25 mouse cellular contexts compared by ENCODE assay signal in genomic region chr16:66798204-66798603, GRCm38 (mm10).
DNase-seq lines count a peak whose midpoint lies in the region; ATAC-seq and TF ChIP-seq lines count a peak whose summit lies in the region.
"Had no signal": no experiment of that assay in that cellular context is flagged by ENCODE, and none has a peak within 500 bp of the region (broad histone marks: within the 10 kb centered on the region; RNA-seq: fewer than 3 reads in every experiment).

No protein-coding gene starts in this region.

- H3K4me3 ChIP-seq in forebrain, embryonic 14.5 days (ENCODE audit: low read depth, low read length) = no peak overlapping the region
- H3K4me3 ChIP-seq in forebrain, postnatal 0 days (ENCODE audit: low read depth, low read length) = no peak overlapping the region
- H3K4me3 ChIP-seq: embryonic facial prominence, embryonic 15.5 days; erythroblast, embryonic 14.5 days; forebrain, embryonic 10.5 days; forebrain, embryonic 15.5 days; heart, adult 2 months; heart, embryonic 15.5 days; hindbrain, embryonic 13.5 days; intestine, embryonic 15.5 days had no signal

- H3K27ac ChIP-seq in forebrain, embryonic 14.5 days (ENCODE audit: low read depth, low read length) = no peak overlapping the region
- H3K27ac ChIP-seq in forebrain, postnatal 0 days (ENCODE audit: low read depth, low read length) = no peak overlapping the region
- H3K27ac ChIP-seq: embryonic facial prominence, embryonic 15.5 days; forebrain, embryonic 10.5 days; forebrain, embryonic 15.5 days; heart, adult 2 months; heart, embryonic 15.5 days; hindbrain, embryonic 13.5 days; intestine, embryonic 15.5 days had no signal

- H3K9ac ChIP-seq in forebrain, embryonic 14.5 days (ENCODE audit: low read length) = no peak overlapping the region
- H3K9ac ChIP-seq in forebrain, postnatal 0 days = no peak overlapping the region
- H3K9ac ChIP-seq: embryonic facial prominence, embryonic 15.5 days; forebrain, embryonic 15.5 days; heart, embryonic 15.5 days; hindbrain, embryonic 13.5 days; intestine, embryonic 15.5 days had no signal

- peak; percentile 16 for DNase-seq in forebrain, embryonic 14.5 days (ENCODE audit: low spot score)
- no peak for DNase-seq in forebrain, postnatal 0 days
- DNase-seq in cerebellum, adult 11-12 months = peak; percentile 48
- DNase-seq in cerebellum, adult 9-10 months = peak; percentile 70
- peak; percentile 38 to 58 for DNase-seq in cerebellum, postnatal 25 days
- DNase-seq in adrenal gland, adult 18-20 months (ENCODE audit: low spot score in 2 of 2) = no peak
- no peak for DNase-seq in urinary bladder, postnatal 25 days (ENCODE audit: low spot score)
- DNase-seq in spleen, adult 12 weeks (ENCODE audit: low spot score) = no peak
- DNase-seq: adrenal gland, adult 2 months; adrenal gland, postnatal 25 days; gastrocnemius, postnatal 14 days; heart, adult 2 months; heart, postnatal 14 days; kidney, adult 18-20 months had no signal

- WGBS in forebrain, embryonic 14.5 days = 51% methylated on average over 3 of the region's 3 CpGs
- WGBS in forebrain, postnatal 0 days = 48% methylated on average over 3 of the region's 3 CpGs

- no peaks in the 10 kb centered on the region for H3K36me3 ChIP-seq in forebrain, embryonic 14.5 days (ENCODE audit: control insufficient read depth, insufficient read depth, low read length)
- H3K36me3 ChIP-seq in forebrain, postnatal 0 days (ENCODE audit: insufficient read depth) = peaks cover 3% of the 10 kb centered on the region; the same call in 1 of the 2 replicates
- H3K36me3 ChIP-seq: embryonic facial prominence, embryonic 15.5 days; forebrain, embryonic 10.5 days; forebrain, embryonic 15.5 days; heart, embryonic 15.5 days; hindbrain, embryonic 13.5 days; intestine, embryonic 15.5 days had no signal

- H3K27me3 ChIP-seq in forebrain, embryonic 14.5 days (replicated peaks; ENCODE audit: control insufficient read depth, insufficient read depth, low read length) = no peaks in the 10 kb centered on the region
- no peaks in the 10 kb centered on the region for H3K27me3 ChIP-seq in forebrain, postnatal 0 days (ENCODE audit: insufficient read depth, low read length)
- H3K27me3 ChIP-seq: CH12.LX; embryonic facial prominence, embryonic 15.5 days; forebrain, embryonic 15.5 days; heart, embryonic 15.5 days; hindbrain, embryonic 13.5 days; intestine, embryonic 15.5 days; Patski had no signal

- H3K4me1 ChIP-seq in forebrain, embryonic 14.5 days (ENCODE audit: control insufficient read depth, insufficient read depth, low read length) = no peaks in the 10 kb centered on the region
- no peaks in the 10 kb centered on the region for H3K4me1 ChIP-seq in forebrain, postnatal 0 days (ENCODE audit: insufficient read depth)
- H3K4me1 ChIP-seq: embryonic facial prominence, embryonic 15.5 days; forebrain, embryonic 10.5 days; forebrain, embryonic 15.5 days; heart, embryonic 15.5 days; hindbrain, embryonic 13.5 days; intestine, embryonic 15.5 days had no signal

- no peak overlapping the region for H3K4me2 ChIP-seq in forebrain, embryonic 14.5 days (ENCODE audit: low read length)
- H3K4me2 ChIP-seq in forebrain, postnatal 0 days (ENCODE audit: low read depth) = no peak overlapping the region
- H3K4me2 ChIP-seq: embryonic facial prominence, embryonic 15.5 days; forebrain, embryonic 15.5 days; heart, embryonic 11.5 days; heart, embryonic 15.5 days; hindbrain, embryonic 13.5 days; intestine, embryonic 15.5 days had no signal

- no peak for TF ChIP-seq CTCF in forebrain, postnatal 0 days (IDR thresholded peaks at IDR 0.05; ENCODE audit: low read depth)

- no peaks in the 10 kb centered on the region for H3K9me3 ChIP-seq in forebrain, embryonic 14.5 days (replicated peaks; ENCODE audit: control insufficient read depth, low read length)
- H3K9me3 ChIP-seq in forebrain, postnatal 0 days (ENCODE audit: low read length) = no peaks in the 10 kb centered on the region
- H3K9me3 ChIP-seq: embryonic facial prominence, embryonic 15.5 days; forebrain, embryonic 10.5 days; forebrain, embryonic 15.5 days; heart, embryonic 15.5 days; hindbrain, embryonic 13.5 days; intestine, embryonic 15.5 days had no signal

- no peak for ATAC-seq in forebrain, embryonic 14.5 days
- ATAC-seq in forebrain, postnatal 0 days = no peak
- ATAC-seq: activated CD4-positive, CD25-positive, alpha-beta regulatory T cell, adult 4 months; forebrain, embryonic 15.5 days; intestine, embryonic 15.5 days; Patski had no signal

Comparison
In these comparisons a context has a peak if more than half of its experiments do, and no peak if none do; other contexts are left out.
1. DNase-seq: peak in forebrain, embryonic 14.5 days (single experiment), cerebellum, adult 11-12 months (single experiment), cerebellum, adult 9-10 months (single experiment) and cerebellum, postnatal 25 days (2 of 2); none in forebrain, postnatal 0 days (single experiment), adrenal gland, adult 18-20 months (0 of 2), urinary bladder, postnatal 25 days (single experiment) and spleen, adult 12 weeks (single experiment).